Mouse (Mus musculus) brown adipose tissue, adult 24 weeks (tissue): ENCODE measurements around the gene Birc5. TPM values are rescaled to one million over a fixed set of nuclear protein-coding genes. Genes with fewer than 3 reads are reported as not detected.
"Not testable (repeated sequence)": the region's sequence is repeated elsewhere in the genome, so short reads cannot be mapped to it uniquely, and the experiment has no call there.

Source experiments
- H3K27ac ChIP-seq: fragments of 200-500 bp; replicated peaks from 2 replicates; pipeline ENCODE4 v1.5.1; 2012; ENCODE audit warnings: low read depth, mild to moderate bottlenecking, low read length
- H3K4me1 ChIP-seq: fragments of 200-500 bp; 2 replicates; pipeline ENCODE4 v1.6.1; 2012; ENCODE audit warnings: low read length, mixed read lengths; ENCODE audit not compliant: control insufficient read depth, insufficient read depth, insufficient read length
- H3K4me3 ChIP-seq: fragments of 200-500 bp; 2 replicates; pipeline ENCODE4 v1.5.1; 2012; ENCODE audit warnings: low read depth, mild to moderate bottlenecking, low read length, moderate library complexity; ENCODE audit not compliant: insufficient read depth
- polyA plus RNA-seq: library from polyadenylated mRNA; stranded (reverse); fragments of >200 nt; gene quantifications from 2 replicates; pipeline ENCODE4 v1.2.4, GENCODE M21; 2012; ENCODE audit not compliant: missing spikeins, insufficient read depth, insufficient read length

The Birc5 gene
- polyA plus RNA-seq, 1 experiment, result 1.1 TPM

- Histone ChIP-seq H3K4me3 (no peak overlapping the region), H3K4me1 (peaks cover 12% of the 10 kb centered on the region), H3K27ac (no peak overlapping the region)
These were observed 26.3 kb upstream of the Birc5 start for GRCm38 (mm10) chr11:117822728-117823241.

- Histone ChIP-seq H3K4me1 (peaks cover 18% of the 10 kb centered on the region), H3K27ac (no peak overlapping the region), H3K4me3 (no peak overlapping the region)
These were observed 25.6 kb upstream of the Birc5 start for GRCm38 (mm10) chr11:117823411-117823810.

GRCm38 (mm10) chr11:117824060-117824969 is 24.7 kb upstream of the Birc5 start:
- H3K27ac ChIP-seq, result no peak overlapping the region
- H3K4me1 ChIP-seq, result peaks cover 24% of the 10 kb centered on the region
- peak overlapping the region; percentile 4; the same call in 1 of the 2 replicates for H3K4me3 ChIP-seq

GRCm38 (mm10) chr11:117825333-117826101 is 23.5 kb upstream of the Birc5 start, which contains the start of the genes Afmid and Tk1:
Gene Afmid (plus strand): TSS chr11:117825924.
Gene Tk1 (minus strand): TSS chr11:117826092.
- Histone ChIP-seq H3K4me3 (peak within 1 kb of the TSS; percentile 24), H3K27ac (no peak within 1 kb of the TSS), H3K4me1 (peaks cover 35% of the 10 kb centered on the region)

GRCm38 (mm10) chr11:117826164-117826563 is 22.9 kb upstream of the Birc5 start:
- H3K4me1 ChIP-seq, result peaks cover 35% of the 10 kb centered on the region

DNA sequence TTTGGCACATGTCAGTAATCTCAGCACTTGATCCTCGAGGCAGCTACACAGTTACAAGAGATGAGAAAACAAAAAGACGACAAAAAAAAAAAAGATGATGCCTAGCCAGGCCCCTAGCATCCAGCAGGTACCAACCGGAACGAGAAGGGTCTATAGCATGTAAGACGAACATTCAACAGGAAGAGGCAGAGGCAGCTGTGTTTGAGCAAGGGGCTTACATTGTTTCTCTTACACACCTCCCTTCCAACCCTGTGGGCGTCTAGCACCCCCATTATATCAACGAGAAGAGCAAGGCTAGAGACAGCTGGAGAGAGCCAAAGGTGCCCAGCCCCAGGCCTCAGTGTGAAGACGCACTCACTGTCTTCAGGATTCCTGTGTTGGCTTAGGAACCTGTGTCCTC is 22.1 kb upstream of the Birc5 start:
- H3K4me3 ChIP-seq, result no peak overlapping the region
- H3K4me1 ChIP-seq, result peaks cover 37% of the 10 kb centered on the region
- no peak overlapping the region for H3K27ac ChIP-seq

More at GRCm38 (mm10) chr11:117826164-117826563, 22.9 kb upstream of the Birc5 start:
- no peak overlapping the region for H3K4me3 ChIP-seq
- H3K27ac ChIP-seq, result no peak overlapping the region

DNA sequence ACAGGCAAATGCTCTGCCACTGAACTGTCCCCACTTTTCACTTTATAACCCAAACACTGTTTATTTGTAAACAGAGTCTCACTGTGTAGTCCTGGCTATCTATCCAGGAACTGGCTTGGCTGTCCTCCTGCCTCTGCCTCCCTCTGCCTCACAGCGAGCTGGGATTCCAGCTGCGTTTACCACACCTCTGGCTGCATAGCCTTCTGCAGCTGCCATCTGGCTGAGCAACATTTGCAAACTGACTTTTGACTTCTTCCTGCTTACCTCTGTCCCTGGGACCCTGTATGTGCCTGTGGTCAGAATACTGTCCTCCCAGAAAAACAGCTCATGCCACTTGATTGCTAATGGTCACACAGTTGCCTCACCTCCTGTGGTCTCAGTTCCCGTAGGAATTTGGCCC is 21.7 kb upstream of the Birc5 start:
- peaks cover 39% of the 10 kb centered on the region for H3K4me1 ChIP-seq
- no peak overlapping the region for H3K4me3 ChIP-seq
- no peak overlapping the region for H3K27ac ChIP-seq

- Histone ChIP-seq H3K27ac (peak overlapping the region; percentile 69), H3K4me1 (peaks cover 31% of the 10 kb centered on the region), H3K4me3 (no peak overlapping the region)
These were observed 20.7 kb upstream of the Birc5 start for GRCm38 (mm10) chr11:117828149-117828887.

DNA sequence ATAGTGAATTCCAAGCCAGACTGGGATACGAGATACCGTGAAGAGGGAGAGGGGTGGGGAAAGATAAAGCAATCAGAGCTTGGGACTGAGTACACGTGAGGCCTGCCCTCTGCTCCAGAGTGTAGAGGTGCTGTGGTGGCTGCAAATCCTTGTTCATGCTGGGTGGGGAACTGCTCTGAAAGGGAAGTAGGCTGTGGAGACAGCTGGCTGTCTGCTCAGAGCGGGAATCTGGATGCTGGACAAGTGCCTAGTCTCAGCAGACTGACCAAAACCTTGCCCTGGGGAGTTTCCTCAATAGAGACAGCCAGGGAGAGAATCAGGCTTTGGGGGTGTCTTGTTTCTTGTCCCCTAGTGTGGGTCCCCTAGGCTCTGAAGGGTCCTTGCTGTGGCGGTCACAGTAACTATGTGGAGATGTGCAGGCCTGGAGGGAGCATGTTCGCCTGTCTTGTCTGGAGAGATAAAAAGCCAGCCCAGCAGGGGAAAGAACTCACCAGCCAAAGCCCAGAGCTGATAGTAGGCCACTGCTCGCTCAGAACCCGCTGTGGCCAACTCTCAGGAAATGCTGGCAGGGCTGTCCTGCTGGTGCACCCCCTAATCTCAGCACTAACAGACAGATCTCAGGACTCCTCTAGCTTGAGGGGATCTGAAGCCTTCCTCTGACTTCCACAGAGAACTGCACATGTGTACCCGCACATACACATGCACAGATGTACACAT is 20.0 kb upstream of the Birc5 start:
- peaks cover 31% of the 10 kb centered on the region for H3K4me1 ChIP-seq
- H3K27ac ChIP-seq, result peak overlapping the region; percentile 69
- no peak overlapping the region for H3K4me3 ChIP-seq

DNA sequence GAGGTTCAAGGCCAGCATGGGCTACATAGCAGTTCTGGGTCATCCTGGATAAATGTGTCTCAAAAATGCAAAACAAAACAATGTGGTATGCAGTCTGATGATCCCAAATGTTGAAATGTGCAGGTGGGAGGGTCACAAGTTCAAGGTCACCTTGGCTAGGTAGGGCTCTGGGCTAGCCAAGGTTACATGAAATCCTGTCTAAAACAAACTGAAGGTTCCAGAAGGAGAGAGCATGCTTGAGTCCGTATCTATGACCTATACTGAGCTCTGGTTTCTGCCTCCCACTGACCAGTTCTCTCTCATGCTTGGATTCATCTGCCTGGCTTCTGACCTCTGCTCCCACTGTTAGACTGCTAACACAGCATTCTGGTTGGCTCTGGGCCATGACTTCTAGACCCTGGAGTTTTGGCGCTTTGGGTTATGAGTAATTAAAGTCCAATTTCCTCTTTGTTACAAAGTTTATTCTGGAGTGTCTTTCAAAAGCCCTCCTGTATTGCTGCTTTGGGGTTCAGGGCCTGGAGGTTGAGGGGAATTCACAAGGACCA is 19.3 kb upstream of the Birc5 start:
- Histone ChIP-seq H3K4me1 (peaks cover 31% of the 10 kb centered on the region), H3K4me3 (no peak overlapping the region), H3K27ac (peak overlapping the region; percentile 62)

GRCm38 (mm10) chr11:117830401-117830800 is 18.6 kb upstream of the Birc5 start:
- Histone ChIP-seq H3K27ac (peak overlapping the region; percentile 62), H3K4me1 (peaks cover 31% of the 10 kb centered on the region)

DNA sequence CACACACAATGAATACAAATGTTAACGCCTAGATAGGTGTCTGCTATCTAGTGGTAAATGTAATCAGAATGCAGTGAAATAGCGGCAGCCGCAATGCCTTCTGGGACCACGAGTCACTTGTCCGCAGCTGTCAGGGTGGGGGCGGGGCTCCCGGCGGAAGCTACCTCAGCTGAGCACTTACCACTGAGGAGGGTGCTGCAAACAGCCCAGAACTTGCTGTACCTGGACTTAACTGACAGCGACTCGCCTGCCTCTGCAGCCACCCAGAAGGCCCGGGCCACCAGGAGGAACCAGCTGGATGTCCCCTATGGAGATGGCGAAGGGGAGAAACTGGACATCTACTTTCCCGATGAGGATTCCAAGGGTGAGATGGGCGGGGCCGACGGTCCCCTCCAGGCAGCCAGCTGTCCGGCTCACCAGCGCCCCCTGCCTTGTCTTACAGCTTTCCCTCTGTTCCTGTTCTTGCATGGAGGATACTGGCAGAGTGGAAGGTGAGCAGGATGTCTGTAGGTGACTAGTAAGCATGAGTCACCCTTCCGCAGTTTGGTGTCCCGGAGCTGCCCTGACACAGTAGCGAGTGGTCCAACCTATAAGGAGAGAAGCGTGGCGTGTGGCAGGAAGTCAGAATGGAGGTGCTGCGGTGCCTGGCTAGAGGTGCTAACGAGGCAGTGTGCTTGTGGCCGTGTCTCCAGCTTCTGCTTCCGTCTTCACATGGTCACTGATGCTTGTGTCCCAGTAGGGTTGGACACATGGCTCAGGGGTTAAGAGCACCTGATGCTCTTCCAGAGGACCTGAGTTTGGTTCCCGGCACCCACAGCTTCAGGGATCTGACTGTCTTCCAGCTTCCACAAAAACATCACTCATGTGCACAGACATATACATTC is 16.7 kb upstream of the Birc5 start:
- Histone ChIP-seq H3K4me3 (peak overlapping the region; percentile 73), H3K27ac (no peak overlapping the region)

More at GRCm38 (mm10) chr11:117830401-117830800, 18.6 kb upstream of the Birc5 start:
- no peak overlapping the region for H3K4me3 ChIP-seq

GRCm38 (mm10) chr11:117833509-117833908 is 15.5 kb upstream of the Birc5 start:
- not testable (repeated sequence) for H3K27ac ChIP-seq, H3K4me3 ChIP-seq
- H3K4me1 ChIP-seq, result peaks cover 21% of the 10 kb centered on the region

More for the DNA sequence above, 16.7 kb upstream of the Birc5 start:
- H3K4me1 ChIP-seq, result peaks cover 28% of the 10 kb centered on the region
